Mouse (Mus musculus) forebrain, postnatal 0 days (tissue): ENCODE data around the gene Pfdn2. TPM values are rescaled to one million over a fixed set of nuclear protein-coding genes. Genes with fewer than 3 reads are reported as not detected.

Experiments used
- ATAC-seq: fragments of 200-750 bp; cut with Nextera tagmentation; 2 replicates; pipeline ENCODE4 v1.8.0; 2017; ENCODE audit warnings: mild to moderate bottlenecking, moderate library complexity
- DNase-seq: peaks from one replicate; pipeline ENCODE4 v3.0.0-alpha.2; 2015
- H3K27ac ChIP-seq: fragments of 300-500 bp; sonication (generic); 2 replicates; pipeline ENCODE4 v1.5.1; 2014; ENCODE audit warnings: low read depth, mild to moderate bottlenecking, antibody characterized with exemption, low read length, moderate library complexity, mixed read lengths
- H3K27me3 ChIP-seq: fragments of 300-500 bp; sonication (generic); 2 replicates; pipeline ENCODE4 v1.6.1; 2014; ENCODE audit warnings: mild to moderate bottlenecking, low read length, mixed read lengths; ENCODE audit not compliant: insufficient read depth
- H3K36me3 ChIP-seq: fragments of 300-500 bp; sonication (generic); 2 replicates; pipeline ENCODE4 v1.6.1; 2014; ENCODE audit warnings: mild to moderate bottlenecking, moderate library complexity; ENCODE audit not compliant: insufficient read depth
- H3K4me1 ChIP-seq: fragments of 300-500 bp; sonication (generic); 2 replicates; pipeline ENCODE4 v1.6.1; 2014; ENCODE audit warnings: antibody characterized with exemption; ENCODE audit not compliant: insufficient read depth
- H3K4me2 ChIP-seq: fragments of 300-500 bp; sonication (generic); 2 replicates; pipeline ENCODE4 v1.6.1; 2014; ENCODE audit warnings: low read depth, mild to moderate bottlenecking, moderate library complexity
- H3K4me3 ChIP-seq: fragments of 300-500 bp; sonication (generic); 2 replicates; pipeline ENCODE4 v1.5.1; 2014; ENCODE audit warnings: low read depth, low read length, mixed read lengths
- H3K9ac ChIP-seq: fragments of 300-500 bp; sonication (generic); 2 replicates; pipeline ENCODE4 v1.6.1; 2014; ENCODE audit warnings: mild to moderate bottlenecking
- H3K9me3 ChIP-seq: fragments of 300-500 bp; sonication (generic); 2 replicates; pipeline ENCODE4 v1.6.1; 2016; ENCODE audit warnings: low read length
- CTCF ChIP-seq: sonication (generic); IDR thresholded peaks from 2 replicates; pipeline ENCODE4 v1.5.1; 2016; ENCODE audit warnings: antibody characterized with exemption, control low read depth, low read depth
- WGBS: fragments of 180-500 bp; shearing (Covaris S2); extraction: QIAGEN DNeasy Blood & Tissue Kit; methylation state at CpG from one replicate; pipeline ENCODE4 v1.1.7; 2014; 5-methylcytosine and 5-hydroxymethylcytosine counted together
- polyA plus RNA-seq: library from polyadenylated mRNA; unstranded; fragments of >200 nt; fragmentation: Nextera tagmentation; extraction: Ambion mirVana; gene quantifications from 2 replicates; pipeline ENCODE4 v1.2.1, GENCODE M21; 2015
- total RNA-seq: library from RNA; depleted of rRNA; stranded (reverse); fragments of >200 nt; gene quantifications from 2 replicates; pipeline ENCODE4 v1.2.3, GENCODE M21; 2014

The Pfdn2 gene
- total and polyA plus RNA-seq, 2 experiments from 2014 or later, result 27.0 to 143 TPM

DNA sequence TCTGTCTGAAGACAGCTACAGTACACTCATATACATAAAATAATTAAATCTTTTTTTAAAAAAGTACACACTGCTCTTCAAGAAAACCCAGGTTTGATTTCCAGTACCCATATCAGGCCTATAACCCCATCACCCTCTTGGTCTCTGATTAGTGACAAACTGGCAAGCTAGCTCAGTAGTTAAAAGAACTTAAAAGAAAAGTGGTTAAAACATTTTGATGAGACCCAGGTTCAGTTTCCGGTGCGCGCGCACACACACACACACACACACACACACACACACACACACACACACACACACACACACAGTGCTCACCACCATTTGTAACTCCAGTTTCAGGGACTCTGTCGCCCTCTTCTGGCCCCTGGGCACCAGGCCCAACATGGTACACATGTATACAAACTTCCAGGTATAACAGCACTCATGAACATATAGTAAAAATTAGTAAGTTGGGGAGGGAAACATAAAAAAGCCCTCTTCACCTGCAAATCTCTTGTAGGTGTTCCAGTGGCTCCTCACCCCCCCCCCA, 10.4 kb downstream of the Pfdn2 start:
- Histone ChIP-seq H3K36me3 (peaks cover 20% of the 10 kb centered on the region), H3K9ac (no peak overlapping the region), H3K27me3 (no peaks in the 10 kb centered on the region), H3K4me3 (no peak overlapping the region), H3K4me2 (no peak overlapping the region), H3K4me1 (no peaks in the 10 kb centered on the region), H3K9me3 (no peaks in the 10 kb centered on the region), H3K27ac (no peak overlapping the region)
- no peak for ATAC-seq
- TF ChIP-seq CTCF, result peak; percentile 57
- 81% methylated on average over 5 of the region's 5 CpGs for WGBS
- no peak for DNase-seq

DNA sequence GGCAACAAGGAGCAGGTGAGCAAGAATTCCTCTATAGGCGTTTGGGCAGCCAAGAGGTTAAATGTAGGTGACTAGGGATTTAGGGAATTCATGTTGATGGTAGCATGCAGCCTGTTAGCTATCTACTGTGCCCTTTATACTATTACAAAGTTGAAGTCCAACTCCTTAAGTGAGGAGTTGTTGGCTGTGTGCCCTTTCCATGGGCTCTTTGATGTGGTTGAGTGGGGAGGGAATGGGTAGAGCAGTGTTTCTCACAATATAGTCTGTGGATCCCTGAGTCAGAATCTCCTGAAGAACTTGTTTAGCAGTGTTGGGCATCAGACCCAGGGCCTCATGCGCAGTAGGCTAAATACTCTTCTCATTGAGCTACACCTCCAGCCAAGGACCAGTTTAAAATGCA, 11.3 kb downstream of the Pfdn2 start:
- no peak overlapping the region for H3K27ac ChIP-seq
- no peaks in the 10 kb centered on the region for H3K27me3 ChIP-seq
- H3K36me3 ChIP-seq, result peaks cover 20% of the 10 kb centered on the region
- ATAC-seq, result no peak
- no peaks in the 10 kb centered on the region for H3K9me3 ChIP-seq
- WGBS, result 96% methylated on average over 2 of the region's 2 CpGs
- no peak for DNase-seq
- H3K9ac ChIP-seq, result no peak overlapping the region
- no peaks in the 10 kb centered on the region for H3K4me1 ChIP-seq
- no peak for TF ChIP-seq CTCF
- H3K4me3 ChIP-seq, result no peak overlapping the region
- no peak overlapping the region for H3K4me2 ChIP-seq

DNA sequence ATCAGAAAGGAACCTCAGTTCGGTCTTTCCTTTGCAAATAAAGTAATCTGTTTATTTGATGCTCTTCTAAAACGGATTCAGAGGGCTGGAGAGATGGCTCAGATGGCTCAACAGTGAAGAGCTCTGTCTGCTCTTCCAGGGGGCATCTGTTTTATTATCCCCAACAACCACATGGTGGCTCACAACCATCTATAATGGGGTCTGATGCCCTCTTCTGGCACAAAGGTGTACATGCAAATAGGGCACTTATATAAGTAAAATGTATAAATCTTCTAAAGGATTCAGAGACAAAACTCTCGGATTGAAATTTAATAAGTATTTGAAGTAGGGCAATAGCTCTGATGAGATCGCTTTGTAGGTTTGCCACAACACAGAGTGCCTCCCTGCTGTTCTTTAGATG, 13.0 kb downstream of the Pfdn2 start:
- no peak overlapping the region for H3K4me3 ChIP-seq
- no peaks in the 10 kb centered on the region for H3K9me3 ChIP-seq
- H3K4me1 ChIP-seq, result no peaks in the 10 kb centered on the region
- no peak overlapping the region for H3K27ac ChIP-seq
- no peaks in the 10 kb centered on the region for H3K27me3 ChIP-seq
- H3K9ac ChIP-seq, result no peak overlapping the region
- H3K36me3 ChIP-seq, result peaks cover 20% of the 10 kb centered on the region
- peak; percentile 83 for TF ChIP-seq CTCF
- no peak overlapping the region for H3K4me2 ChIP-seq
- 69% methylated on average over 4 of the region's 4 CpGs for WGBS
- peak; percentile 65 for DNase-seq
- no peak for ATAC-seq

- H3K36me3 ChIP-seq, result peaks cover 20% of the 10 kb centered on the region
- peak overlapping the region; percentile 42 for H3K4me3 ChIP-seq
- TF ChIP-seq CTCF, result no peak
- peak overlapping the region; percentile 80 for H3K27ac ChIP-seq
- DNase-seq, result no peak
- H3K4me1 ChIP-seq, result no peaks in the 10 kb centered on the region
- no peaks in the 10 kb centered on the region for H3K27me3 ChIP-seq
- peak overlapping the region; percentile 97 for H3K4me2 ChIP-seq
- peak; percentile 19 for ATAC-seq
- H3K9me3 ChIP-seq, result no peaks in the 10 kb centered on the region
- 5% methylated on average over 26 of the region's 26 CpGs for WGBS
- peak overlapping the region; percentile 51 for H3K9ac ChIP-seq
Measured at GRCm38 (mm10) chr1:171360253-171360652, 14.8 kb downstream of the Pfdn2 start.

GRCm38 (mm10) chr1:171360656-171361055, 15.2 kb downstream of the Pfdn2 start, which contains the start of gene Klhdc9:
TSS of gene Klhdc9 (minus strand) at chr1:171360798.
- Histone ChIP-seq H3K36me3 (peaks cover 20% of the 10 kb centered on the region), H3K4me2 (peak within 1 kb of the TSS; percentile 97), H3K4me3 (peak within 1 kb of the TSS; percentile 42), H3K27ac (peak within 1 kb of the TSS; percentile 82), H3K4me1 (no peaks in the 10 kb centered on the region), H3K27me3 (no peaks in the 10 kb centered on the region), H3K9ac (peak within 1 kb of the TSS; percentile 51), H3K9me3 (no peaks in the 10 kb centered on the region)
- WGBS, result 1% methylated on average over 21 of the region's 21 CpGs
- peak; percentile 98 for ATAC-seq
- TF ChIP-seq CTCF, result no peak
- DNase-seq, result peak; percentile 98

- Histone ChIP-seq H3K27me3 (no peaks in the 10 kb centered on the region), H3K4me3 (peak overlapping the region; percentile 42), H3K9me3 (no peaks in the 10 kb centered on the region), H3K27ac (peak overlapping the region; percentile 82), H3K36me3 (peaks cover 20% of the 10 kb centered on the region), H3K4me2 (peak overlapping the region; percentile 97), H3K4me1 (no peaks in the 10 kb centered on the region), H3K9ac (peak overlapping the region; percentile 51)
- 32% methylated on average over 16 of the region's 16 CpGs for WGBS
- ATAC-seq (peak; percentile 76), DNase-seq (peak; percentile 91)
- TF ChIP-seq CTCF, result peak; percentile 88
Measured at GRCm38 (mm10) chr1:171361106-171362103, 15.9 kb downstream of the Pfdn2 start.

- no peaks in the 10 kb centered on the region for H3K4me1 ChIP-seq
- DNase-seq (no peak), ATAC-seq (peak; percentile 50)
- H3K27me3 ChIP-seq, result no peaks in the 10 kb centered on the region
- H3K9me3 ChIP-seq, result no peaks in the 10 kb centered on the region
- H3K4me3 ChIP-seq, result no peak overlapping the region
- no peaks in the 10 kb centered on the region for H3K36me3 ChIP-seq
- no peak overlapping the region for H3K4me2 ChIP-seq
- TF ChIP-seq CTCF, result no peak
- WGBS, result 54% methylated on average over 7 of the region's 7 CpGs
- H3K9ac ChIP-seq, result no peak overlapping the region
- H3K27ac ChIP-seq, result no peak overlapping the region
Measured at GRCm38 (mm10) chr1:171365934-171366333, 20.5 kb downstream of the Pfdn2 start.
